Mouse (Mus musculus) v-Abl transformed pro-B cells (cell line): ENCODE data around the gene Gch1.

Source experiments
- in situ Hi-C, 2 experiments: fragments of 400-800 bp; cut with MboI; formaldehyde crosslinking; loops; one replicate each; pipeline ENCODE4 v1.15.1; 2025; ENCODE audit not compliant: unreplicated experiment in 2 of 2

Gene Gch1

GRCm38 (mm10) chr14:47104246-47105173 is 84.7 kb downstream of the Gch1 start:
- in situ Hi-C loops: no loop called here
